Comparison of ENCODE assay signal across 22 mouse cellular contexts in genomic region chr16:90538926-90539325, GRCm38 (mm10).
DNase-seq lines count a peak whose midpoint lies in the region; ATAC-seq and TF ChIP-seq lines count a peak whose summit lies in the region.
"Had no signal": no experiment of that assay in that cellular context is flagged by ENCODE, and none has a peak within 500 bp of the region (broad histone marks: within the 10 kb centered on the region; RNA-seq: fewer than 3 reads in every experiment).

No protein-coding gene starts in this region.

- DNase-seq in kidney, postnatal 14 days: peak; percentile 17
- no peak for DNase-seq in kidney, postnatal 36 days
- peak; percentile 38 for DNase-seq in brain, adult 2 months (ENCODE audit: low read depth, low spot score)
- peak; percentile 67 for DNase-seq in gastrocnemius, adult 2 months
- peak; percentile 59 to 61 for DNase-seq in heart, postnatal 10 days
- no peak for DNase-seq in ovary, postnatal 14 days (ENCODE audit: low spot score)
- DNase-seq: adrenal gland, adult 2 months; cerebellum, adult 9-11 months; kidney, adult 18-20 months; kidney, postnatal 25 days; layer of hippocampus, adult 9-11 months; left cerebral cortex, postnatal 4 days; liver; midbrain, embryonic 14.5 days; right cerebral cortex, postnatal 25 days; thymus, postnatal 14 days had no signal

- no peak overlapping the region for H3K27ac ChIP-seq in gastrocnemius, adult 2 months
- H3K27ac ChIP-seq: embryonic facial prominence, embryonic 12.5 days; forebrain, embryonic 13.5 days; hindbrain, embryonic 10.5 days; left cerebral cortex, adult 2 months had no signal

- H3K4me3 ChIP-seq in gastrocnemius, adult 2 months: no peak overlapping the region
- H3K4me3 ChIP-seq: embryonic facial prominence, embryonic 12.5 days; erythroblast, embryonic 14.5 days; forebrain, embryonic 13.5 days; hindbrain, embryonic 10.5 days; left cerebral cortex, adult 2 months had no signal

- intact Hi-C loops in gastrocnemius, adult 2 months (cut with DNase I): no loop called here
- intact Hi-C loops in heart, postnatal 10 days (cut with DNase I): no loop called here

- no peak for TF ChIP-seq CTCF in gastrocnemius, adult 2 months (IDR thresholded peaks at IDR 0.05)

- ATAC-seq in megakaryocyte-erythroid progenitor cell, adult 5-6 weeks (replicated peaks; ENCODE audit: low FRiP score, low TSS enrichment, poor library complexity, severe bottlenecking): no peak
- ATAC-seq: forebrain, embryonic 13.5 days had no signal

Comparison
In these comparisons a context has a peak if more than half of its experiments do, and no peak if none do; other contexts are left out.
1. DNase-seq: peak in kidney, postnatal 14 days (single experiment), brain, adult 2 months (single experiment), gastrocnemius, adult 2 months (single experiment) and heart, postnatal 10 days (2 of 2); none in kidney, postnatal 36 days (0 of 2) and ovary, postnatal 14 days (single experiment).